Mouse (Mus musculus) left cerebral cortex, postnatal 25 days (tissue): ENCODE results near the gene Rras2. TPM values are rescaled to one million over a fixed set of nuclear protein-coding genes. Genes with fewer than 3 reads are reported as not detected.

Experiments used
- DNase-seq, 2 experiments: peaks; one replicate each; pipeline ENCODE4 v3.0.0; 2022; ENCODE audit warnings: low spot score in 2 of 2, mixed read lengths in 1 of 2
- intact Hi-C: fragments of 180-260 bp; cut with DNase I; formaldehyde crosslinking; loops from one replicate; pipeline ENCODE4 v1.15.1; 2025
- total RNA-seq, 2 experiments: library from RNA; stranded (reverse); gene quantifications; 2 replicates each; pipeline ENCODE4 v1.2.3; 2021

Rras2 gene
- total RNA-seq, 2 experiments from 2014 or later: 21.0 to 24.6 TPM

DNA sequence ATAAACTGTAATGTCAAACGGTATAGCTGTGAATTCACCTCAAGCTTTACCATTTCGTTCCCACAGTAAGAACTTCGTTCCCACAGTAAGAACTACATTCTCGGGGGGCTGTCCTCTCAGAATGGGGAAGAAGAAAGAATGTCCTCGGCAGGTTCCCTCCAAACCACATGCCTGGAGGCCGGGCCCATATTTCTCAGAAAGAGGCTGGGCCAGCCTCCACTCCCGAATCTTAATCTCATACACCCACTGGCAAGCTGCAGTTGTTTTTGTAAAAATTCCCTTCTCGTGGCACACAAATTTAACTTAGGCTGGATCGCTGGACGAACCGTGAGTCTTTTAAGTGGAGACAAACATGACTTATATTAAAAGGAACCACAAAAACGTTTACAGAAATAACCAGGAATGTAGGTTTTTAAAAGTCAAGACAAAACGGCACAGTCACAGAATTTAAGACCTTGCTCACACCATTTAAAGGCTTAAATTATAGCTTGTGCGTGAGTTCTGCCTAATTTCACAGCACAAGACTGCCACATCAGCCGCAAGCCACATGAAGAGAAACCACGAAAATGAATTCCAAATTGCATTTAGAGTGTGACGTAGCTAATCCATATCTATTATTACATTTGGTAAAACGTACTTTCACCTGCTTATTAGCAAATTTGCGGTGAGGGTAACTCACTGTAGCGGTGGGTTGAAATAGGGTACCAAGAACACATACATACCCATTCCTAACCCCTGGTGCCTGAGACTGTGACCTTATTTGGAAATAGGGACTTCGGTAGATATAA, 35.8 kb downstream of the Rras2 start:
- intact Hi-C loops: loop anchor here (5.0 kb wide), 1 partner anchor 55 kb away; no protein-coding TSS in a partner anchor
- peak in 1 of 2 experiments; percentile 74 for DNase-seq

DNA sequence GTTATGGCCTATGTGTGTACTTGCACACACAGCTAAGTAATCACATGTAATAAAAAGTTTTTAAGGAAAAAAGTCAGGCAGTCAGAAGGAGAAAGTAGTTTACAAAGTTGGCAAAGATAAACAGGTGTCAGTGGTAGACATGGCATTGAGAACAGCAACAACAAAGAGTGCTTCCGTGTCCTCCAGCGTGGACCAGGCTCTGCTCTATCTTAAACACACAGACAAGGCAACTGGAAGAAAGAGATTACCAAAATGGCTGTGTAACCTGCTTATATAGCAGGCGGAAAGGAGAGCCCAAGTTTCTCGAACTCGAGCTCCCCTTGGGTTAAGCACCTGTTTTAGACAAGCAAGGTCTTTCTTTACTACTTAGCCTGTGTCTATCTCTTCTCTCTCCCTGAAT, 37.3 kb downstream of the Rras2 start:
- intact Hi-C loops: loop anchor here (5.0 kb wide), 1 partner anchor 57 kb away; no protein-coding TSS in a partner anchor
- no peak for DNase-seq

DNA sequence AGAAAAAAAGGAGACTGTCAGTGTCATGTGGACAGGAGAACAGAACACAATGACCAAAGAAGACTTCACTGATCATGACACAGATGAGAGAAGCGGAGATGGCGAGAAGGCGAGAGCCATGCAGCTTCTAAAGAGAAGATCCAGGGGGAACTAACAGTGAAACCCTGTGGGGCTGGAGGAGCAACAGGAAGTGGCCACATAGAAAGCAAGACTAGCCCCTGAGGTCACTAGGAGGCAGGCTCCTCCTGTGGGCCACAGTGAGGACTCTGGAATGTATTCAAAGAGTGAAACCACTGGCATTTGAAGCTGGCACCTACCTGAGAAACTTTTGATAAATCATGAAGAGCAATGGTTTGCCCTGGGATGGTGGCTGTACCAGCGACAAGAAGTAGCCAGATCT, 38.2 kb downstream of the Rras2 start:
- intact Hi-C loops: no loop called here
- DNase-seq: no peak

DNA sequence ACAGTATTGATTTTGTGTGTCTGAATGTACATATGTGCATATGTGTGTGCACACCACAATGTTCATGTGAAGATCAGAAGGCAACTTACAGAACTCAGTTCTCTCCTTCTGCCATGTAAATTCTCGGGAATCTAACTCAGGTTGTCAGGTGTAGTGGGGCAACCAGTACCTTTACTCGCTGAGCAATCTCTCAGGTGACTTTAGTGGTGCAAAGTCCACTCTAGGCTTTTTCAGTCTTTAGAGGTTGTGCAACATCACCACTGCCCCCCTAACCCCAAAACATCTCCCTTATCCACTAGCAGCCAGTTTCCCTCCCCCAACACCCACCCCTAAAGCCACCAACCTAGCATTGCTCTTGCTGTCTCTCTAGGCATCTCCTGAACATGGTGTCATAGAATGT, 43.0 kb downstream of the Rras2 start:
- intact Hi-C loops: no loop called here
- DNase-seq: no peak

DNA sequence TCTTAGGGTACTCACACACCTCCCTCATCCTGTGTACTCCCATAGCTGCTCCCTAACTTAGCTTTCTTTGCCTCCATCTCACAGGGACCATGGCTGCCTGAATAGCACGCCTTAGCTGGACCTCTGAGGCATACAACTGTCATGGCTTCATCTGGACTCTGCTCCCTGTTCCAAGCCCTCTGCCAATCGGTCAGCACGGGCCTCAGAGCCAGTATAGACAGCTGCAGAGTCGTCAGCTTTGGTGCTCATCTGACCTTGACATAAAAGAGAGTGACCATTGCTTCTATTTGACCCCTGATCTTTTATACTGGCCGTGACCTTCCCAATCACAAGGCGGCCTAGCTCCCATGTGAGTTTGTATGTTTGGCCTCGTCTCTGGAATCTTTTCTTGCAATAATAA, 43.4 kb downstream of the Rras2 start:
- DNase-seq: no peak

DNA sequence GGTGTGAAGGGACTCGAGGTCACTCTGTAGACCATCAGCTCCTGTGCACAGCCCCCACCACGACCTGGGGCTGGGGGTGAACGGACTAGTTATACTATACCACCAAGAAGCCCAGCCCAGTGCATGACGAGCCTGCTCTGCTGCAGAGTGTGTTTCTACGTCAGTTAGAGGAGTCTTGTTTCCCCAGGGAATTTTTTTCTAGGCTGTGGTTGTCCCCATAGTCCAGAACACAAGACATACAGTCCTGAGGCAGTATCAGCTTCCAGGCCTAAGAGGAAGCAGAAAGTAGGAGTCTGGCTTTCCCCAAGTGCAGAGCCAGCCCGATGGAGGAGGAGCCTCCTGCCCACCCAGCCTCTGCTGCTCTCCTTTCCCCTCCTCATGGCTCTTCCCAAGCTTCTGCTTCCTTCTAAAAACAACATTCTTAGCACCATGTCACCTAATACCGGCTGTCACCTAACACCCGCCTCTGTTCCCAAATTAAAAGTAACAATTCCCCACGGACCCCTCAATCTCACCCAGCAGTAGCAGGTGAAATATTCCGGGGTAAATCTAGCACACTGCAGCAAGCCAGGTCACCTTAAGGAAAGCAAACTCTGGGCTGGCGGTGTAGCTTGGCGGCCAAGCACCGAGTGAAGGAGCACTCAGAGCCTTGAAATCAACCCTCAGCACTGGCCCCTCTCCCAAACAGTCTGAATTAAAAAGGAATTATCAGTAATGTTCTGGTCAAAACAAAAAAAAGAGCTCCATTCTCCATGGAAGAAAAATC, 45.5 kb downstream of the Rras2 start:
- DNase-seq: peak; percentile 42 to 78
- intact Hi-C loops: no loop called here

More for the DNA sequence above, 43.4 kb downstream of the Rras2 start:
- intact Hi-C loops: no loop called here

DNA sequence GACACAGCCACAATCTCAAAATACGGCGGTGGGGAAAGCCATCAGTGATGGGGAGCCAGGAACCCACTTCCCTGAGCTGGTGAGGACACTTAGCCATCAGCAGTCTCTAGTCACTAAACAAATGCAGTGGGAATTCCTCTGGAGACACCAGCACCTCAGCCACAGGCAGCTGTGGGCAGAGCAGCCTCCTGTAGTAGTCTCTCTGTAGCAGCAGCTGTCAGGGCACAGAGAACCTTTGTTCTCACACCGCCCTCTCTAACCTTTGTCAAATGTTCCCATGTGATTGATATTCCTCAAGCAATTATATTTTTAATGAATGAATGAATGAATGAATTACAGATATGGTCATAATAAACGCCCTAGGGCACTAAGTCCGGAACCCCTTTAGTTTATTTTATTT, 46.2 kb downstream of the Rras2 start:
- intact Hi-C loops: no loop called here
- no peak for DNase-seq

DNA sequence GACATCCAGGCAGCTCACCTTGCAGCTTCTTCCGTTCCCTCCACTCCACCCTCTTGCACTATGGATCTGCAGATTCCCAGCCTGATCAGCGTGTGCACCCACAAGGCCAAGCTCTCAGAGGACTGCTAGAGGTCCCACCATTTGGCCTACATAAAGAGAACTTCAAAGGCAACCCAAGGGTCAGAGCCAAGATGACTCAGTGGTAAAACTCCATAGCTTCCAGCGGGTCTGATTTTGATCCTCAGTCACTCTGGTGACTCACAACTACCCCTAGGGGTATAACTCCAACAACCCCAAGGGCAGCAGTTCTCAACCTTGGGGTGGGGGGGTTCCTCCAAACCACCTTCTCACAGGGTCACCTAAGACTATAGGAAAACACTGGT, 47.1 kb downstream of the Rras2 start:
- intact Hi-C loops: no loop called here
- no peak for DNase-seq

DNA sequence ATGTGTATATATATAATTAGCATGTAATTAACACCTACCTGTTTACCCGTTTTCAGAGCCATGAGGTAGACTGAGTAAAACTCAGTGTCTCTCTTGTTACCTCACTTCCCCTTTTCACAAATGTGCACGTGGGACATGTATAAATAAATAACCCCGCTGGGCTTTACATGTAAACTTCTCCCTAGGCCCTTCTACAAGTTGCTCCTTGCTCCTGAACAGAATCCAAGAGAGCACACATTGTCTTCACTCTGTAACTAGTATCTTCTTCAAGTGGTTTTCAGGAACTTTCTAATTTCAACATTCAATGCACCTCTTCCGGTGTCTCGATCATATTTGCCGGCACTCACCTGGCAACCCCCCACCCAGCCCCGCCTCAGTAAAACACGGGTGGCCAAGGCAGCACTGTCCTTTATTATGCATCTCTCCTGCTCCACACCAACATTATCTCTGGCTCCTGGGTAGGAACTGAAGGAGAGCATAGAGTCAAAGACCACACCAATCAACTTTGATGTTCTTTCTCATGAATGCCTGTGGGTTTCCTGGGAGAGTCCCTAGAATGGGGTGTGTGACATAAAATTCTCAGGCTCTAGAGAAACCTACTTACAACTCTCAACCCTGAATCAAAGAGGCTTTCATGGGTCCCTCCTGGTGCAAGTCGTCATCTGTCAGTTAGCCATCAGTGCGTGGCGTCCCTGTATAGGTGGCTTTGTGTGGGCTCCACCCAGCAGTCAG, 47.7 kb downstream of the Rras2 start:
- DNase-seq: no peak
- intact Hi-C loops: loop anchor here (5.0 kb wide), 2 partner anchors 47 to 67 kb away; partner anchors contain the start of gene Rras2

DNA sequence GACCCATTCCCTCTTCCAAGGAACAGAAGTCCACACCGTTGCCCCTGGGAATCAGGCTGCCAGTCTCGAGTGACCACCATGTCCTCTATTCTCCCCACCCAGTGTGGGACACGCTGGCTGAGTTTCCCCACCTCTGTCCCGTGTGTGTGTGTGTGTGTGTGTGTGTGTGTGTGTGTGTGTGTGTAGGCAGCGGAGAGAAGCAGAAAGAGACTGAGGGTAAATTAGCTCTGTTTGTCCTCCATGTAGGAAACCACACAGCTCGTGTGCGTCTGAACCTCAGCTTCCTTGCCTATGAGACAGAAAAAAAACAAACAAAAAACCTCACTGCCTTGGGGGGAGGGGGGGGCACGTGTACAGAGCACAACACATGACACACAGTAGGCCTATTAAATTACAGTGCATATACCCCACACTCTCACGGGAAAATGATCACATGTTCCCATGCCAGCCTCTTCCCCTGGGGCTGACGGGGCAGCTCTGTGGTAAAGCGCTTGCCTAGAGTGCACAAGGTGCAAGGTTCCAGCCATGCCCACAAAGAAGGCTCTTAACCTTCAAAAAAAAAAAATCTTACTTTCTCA, 48.5 kb downstream of the Rras2 start:
- DNase-seq: no peak
- intact Hi-C loops: loop anchor here (5.0 kb wide), 2 partner anchors 48 to 68 kb away; partner anchors contain the start of gene Rras2

DNA sequence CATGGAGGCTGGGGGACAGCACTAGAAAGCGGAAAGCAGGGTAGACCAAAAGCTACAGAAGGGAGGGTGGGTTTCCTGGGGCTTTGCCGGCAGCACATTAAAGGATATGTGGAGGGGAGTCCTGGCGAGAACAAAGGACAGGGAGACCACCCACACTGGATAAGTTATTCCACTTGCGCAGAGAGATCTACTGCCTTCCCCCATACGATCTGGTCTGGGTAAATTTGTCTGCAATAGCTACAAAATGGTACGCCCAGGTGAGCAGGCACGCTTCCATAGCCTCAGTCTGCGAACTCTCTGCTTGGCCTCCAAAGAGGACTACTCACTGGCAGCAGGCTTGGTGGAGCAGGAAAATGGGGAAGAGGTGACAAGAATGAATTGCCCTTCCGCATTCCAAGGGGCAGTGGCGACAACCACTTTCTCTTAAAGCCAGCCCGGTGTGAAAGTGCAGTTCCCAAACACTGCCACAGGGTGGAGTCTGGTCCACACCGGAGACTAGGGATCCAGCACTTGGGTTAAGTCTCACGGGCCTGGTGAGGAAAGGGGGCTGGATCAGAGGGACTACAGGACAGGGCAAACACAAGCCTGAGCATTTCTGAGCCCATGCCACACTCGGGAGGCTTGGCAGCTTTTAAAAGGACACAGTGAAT, 50.9 kb downstream of the Rras2 start:
- intact Hi-C loops: loop anchor here (1.0 to 5.0 kb wide), 3 partner anchors 51 to 147 kb away; partner anchors contain the start of gene Rras2
- DNase-seq: peak; percentile 87 to 90

DNA sequence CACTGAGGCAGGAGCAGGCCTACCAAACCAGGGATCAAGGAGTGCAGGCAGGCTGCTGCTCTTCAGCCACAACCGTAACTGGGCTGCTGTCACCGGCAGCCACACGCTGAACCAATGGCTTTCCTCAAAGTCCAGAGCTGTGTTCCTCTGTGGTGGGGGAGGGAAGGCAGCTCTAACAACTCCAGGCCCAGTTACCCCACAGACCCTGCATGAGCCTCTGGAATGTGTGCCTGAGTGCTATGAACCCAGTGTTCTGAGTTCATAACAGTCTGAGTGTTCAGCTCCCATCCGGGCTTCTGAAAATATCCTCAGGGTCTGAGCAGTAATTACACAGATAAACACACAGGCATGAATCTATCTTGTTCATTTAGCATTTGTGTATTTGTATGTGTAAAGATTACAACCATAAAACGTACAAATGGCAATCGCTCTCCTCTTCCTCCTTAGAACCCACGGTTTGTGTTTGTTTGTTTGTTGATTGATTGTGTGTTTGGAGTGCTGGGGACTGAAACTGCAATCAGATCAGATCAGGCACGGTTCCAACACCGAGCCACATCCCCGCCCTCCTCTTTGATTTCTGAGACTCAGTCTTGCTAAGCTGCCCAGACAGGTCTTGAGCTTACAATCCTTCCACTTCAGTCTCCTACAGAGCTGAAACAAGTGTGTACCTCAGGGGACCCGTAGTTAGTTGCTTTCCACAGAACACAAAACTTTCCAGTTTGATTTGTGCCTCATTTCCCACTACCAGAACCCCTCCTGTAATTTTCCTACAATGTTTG, 52.0 kb downstream of the Rras2 start:
- intact Hi-C loops: loop anchor here (1.0 to 5.0 kb wide), 3 partner anchors 52 to 148 kb away; partner anchors contain the start of gene Rras2
- DNase-seq: no peak

DNA sequence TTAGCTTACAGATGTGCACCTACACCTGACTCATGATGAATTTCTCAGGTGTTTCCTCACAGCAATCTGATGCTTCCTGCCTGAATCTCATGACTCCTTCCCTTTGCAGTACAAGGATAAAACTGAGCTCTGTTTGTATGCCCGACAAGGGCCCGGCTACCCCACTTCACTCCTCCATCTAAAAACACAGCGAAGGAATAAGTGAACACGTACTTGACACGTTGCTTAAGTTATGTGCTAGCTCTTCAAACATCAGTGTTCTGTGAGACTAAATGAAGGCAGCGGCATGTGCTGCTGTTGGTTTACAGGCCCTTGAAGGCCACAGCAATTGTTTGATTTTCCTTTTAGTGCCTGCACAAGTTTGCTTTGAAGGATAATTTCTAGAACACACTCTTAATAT, 53.6 kb downstream of the Rras2 start:
- intact Hi-C loops: no loop called here
- no peak for DNase-seq

DNA sequence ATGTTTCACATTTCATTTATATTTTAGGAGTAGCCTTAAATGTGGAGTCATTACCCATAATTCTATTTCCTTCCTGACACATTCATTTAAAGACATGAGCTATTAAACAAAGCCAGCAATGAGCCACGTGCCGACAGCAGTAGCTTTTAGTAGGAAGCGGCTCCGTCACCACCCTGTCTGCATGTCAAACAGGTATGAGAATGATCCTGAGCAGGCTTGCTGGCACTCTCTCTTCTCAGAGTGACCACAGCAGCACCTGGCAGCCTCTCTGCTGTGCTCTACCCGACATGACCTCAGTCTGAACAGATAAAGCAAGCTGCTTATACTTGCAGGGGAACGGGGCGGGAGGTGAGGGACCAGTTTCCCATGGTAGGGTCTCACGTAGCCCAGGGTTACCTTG, 54.0 kb downstream of the Rras2 start:
- intact Hi-C loops: no loop called here
- DNase-seq: peak in 1 of 2 experiments; percentile 77

DNA sequence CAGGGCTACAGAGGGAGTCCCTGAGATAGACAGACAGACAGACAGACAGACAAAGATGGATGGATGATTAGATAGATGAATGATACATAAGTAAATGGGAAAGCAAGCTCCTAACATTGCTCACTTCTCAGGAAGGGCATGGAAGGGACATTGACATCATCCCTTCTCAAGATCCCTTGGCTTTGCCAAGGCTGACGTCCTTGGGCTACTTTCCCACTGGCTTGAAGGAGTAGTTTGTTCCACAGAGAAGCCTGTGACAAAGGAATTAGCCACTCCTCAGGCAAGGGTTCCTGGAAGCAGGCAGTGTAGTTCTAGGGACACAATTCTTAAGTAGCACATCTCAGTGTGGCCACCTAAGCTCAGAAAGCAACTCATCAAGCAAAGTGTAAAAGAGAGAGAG, 55.1 kb downstream of the Rras2 start:
- no peak for DNase-seq
- intact Hi-C loops: no loop called here

DNA sequence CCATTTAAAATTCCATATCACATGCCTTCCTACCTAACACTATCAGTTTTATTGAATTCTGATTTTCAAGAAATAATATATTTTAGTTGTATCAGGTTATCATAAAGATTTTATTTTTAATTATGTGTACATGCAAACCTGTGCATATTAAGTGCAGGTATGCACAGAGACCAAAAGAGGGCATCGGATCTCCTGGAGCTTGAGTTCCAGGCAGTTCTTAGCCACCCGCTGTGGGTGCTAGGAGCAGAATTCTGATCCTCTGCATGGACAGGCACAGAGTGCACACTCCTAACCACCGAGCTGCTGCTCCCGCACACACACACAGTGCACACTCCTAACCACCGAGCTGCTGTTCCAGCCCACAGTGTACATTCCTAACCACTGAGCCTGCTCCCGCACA, 57.1 kb downstream of the Rras2 start:
- intact Hi-C loops: no loop called here
- DNase-seq: no peak

DNA sequence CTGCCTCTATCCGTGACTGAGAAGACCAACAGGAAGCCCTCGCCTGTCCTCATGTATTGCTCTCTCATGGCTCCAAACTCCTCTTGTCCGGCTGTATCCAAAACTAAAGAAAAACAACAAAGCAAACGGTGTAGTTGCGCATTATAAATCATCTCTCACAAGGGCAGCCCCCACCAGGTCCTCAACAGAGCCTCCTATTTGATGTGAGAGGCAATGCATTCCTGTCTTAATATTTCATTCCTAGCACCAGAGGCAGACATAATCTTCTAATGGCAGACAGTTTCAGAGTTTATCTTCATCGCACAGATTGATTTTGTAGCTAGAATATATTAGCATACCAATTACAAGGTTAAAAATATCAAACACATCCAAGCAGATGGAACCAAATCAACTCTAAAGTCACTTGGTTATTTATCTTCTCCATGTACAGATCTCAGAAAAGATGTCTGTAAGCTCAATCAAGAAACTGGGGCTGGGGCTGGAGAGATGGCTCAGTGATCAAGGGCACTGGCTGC, 58.6 kb downstream of the Rras2 start:
- intact Hi-C loops: no loop called here

DNA sequence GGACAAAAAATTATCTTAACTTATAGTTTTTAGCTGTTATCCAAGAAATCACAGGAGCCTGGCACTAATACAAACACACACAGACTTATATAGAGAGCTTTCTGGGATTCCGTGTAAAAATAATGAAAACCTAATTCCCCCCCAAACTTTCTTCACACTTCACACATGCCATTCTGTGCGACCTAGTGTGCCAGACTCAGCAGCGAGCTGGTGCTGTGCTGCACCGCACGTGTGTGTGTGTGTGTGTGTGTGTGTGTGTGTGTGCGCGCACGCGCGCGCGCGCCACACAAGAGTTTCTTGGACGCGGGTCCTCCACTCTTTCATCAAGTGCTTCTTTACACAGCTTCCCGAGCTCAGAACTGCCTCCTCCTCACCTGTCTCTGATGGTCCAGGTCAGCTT, 59.4 kb downstream of the Rras2 start:
- intact Hi-C loops: no loop called here
- no peak for DNase-seq

More for the DNA sequence above, 58.6 kb downstream of the Rras2 start:
- no peak for DNase-seq
